Mouse (Mus musculus): ENCODE measurements around the gene Slc25a43.
"Not testable (repeated sequence)": the region's sequence is repeated elsewhere in the genome, so short reads cannot be mapped to it uniquely, and the experiment has no call there.

DNA sequence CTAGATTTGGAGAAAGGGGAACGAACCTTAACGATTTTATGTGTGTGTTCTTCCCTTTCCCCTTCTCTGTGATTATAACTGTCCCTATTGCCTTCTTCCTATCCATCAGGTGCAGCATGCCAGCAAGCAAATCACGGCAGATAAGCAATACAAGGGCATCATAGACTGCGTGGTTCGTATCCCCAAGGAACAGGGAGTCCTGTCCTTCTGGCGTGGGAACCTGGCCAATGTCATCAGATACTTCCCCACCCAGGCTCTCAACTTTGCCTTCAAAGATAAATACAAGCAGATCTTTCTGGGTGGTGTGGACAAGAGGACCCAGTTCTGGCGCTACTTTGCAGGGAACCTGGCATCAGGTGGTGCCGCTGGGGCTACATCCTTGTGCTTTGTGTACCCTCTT is 53.3 kb downstream of the Slc25a43 start:
- not testable (repeated sequence) for TF ChIP-seq CTCF (conservative IDR thresholded peaks at IDR 0.05 in 1 of 2, IDR thresholded peaks at IDR 0.05 in 1 of 2; ENCODE audit: low read depth in 2 of 2, low read length in 2 of 2); NRF1 (IDR thresholded peaks at IDR 0.05; ENCODE audit: low read depth, low read length); ZMIZ1 (IDR thresholded peaks at IDR 0.05; ENCODE audit: low read depth, low read length); MAX (IDR thresholded peaks at IDR 0.05; ENCODE audit: low read length); ZC3H11A (IDR thresholded peaks at IDR 0.05; ENCODE audit: low read depth, low read length); POLR2A (IDR thresholded peaks at IDR 0.05; ENCODE audit: low read depth, low read length); HCFC1 (IDR thresholded peaks at IDR 0.05; ENCODE audit: low read depth, low read length); RAD21 (IDR thresholded peaks at IDR 0.05; ENCODE audit: low read depth, low read length)
